Mouse (Mus musculus): ENCODE data around the gene Rad1. TPM values are rescaled to one million over a fixed set of nuclear protein-coding genes. Genes with fewer than 3 reads are reported as not detected.
A peak's percentile ranks its signal among the peaks of the same experiment; 100 is the strongest.

The Rad1 gene
- polyA plus RNA-seq (2015; fragmentation: Nextera tagmentation; extraction: Ambion mirVana) = 18.9 and 23.1 TPM in 2 replicates

DNA sequence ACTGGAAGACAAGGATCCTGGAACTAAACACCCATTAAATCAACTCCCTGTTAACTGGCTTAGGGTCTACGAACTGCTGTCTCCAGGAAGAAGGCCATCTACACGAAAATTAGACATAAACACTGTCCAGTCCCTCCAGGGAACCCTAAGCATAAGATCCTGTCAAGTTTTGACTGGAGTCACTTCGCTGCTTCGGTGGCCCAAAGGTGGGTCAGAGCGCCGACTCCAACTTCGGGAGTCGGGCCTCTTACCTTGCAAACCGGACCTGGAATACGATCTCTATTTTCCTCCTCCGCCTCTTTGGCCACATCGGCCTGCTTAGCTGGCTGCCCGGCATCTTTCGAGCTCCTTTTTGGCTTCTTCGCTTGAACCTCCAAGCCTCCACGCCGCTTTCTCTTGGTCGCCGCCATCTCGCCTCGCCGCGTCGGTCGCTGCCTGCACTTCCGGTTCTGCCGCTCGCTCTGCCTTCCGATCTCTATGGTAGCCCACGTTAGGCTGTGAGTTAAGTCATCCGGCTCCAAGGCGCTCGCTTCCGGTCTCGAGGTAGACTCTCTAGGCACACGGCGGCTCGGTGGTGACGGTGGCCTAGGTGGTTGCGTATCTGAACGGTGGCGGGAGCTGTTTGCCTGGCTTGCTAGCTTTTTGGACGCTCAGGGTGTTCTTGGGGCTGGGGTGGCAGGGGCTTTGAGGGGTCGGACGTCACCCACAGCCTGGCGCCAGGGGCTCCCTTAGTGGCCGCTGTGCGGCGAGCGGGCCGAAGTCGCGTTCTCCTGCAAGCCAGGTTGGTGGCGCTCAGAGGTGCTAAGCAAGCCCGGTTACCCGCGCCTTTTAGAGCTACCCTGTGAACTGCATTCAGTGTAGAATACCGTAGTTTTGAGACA is at the start of gene Rad1, which contains the start of gene Brix1:
Gene Rad1, plus strand, starts transcription at position 535 of the 881 bp plus-strand sequence.
Gene Brix1, minus strand, starts transcription at position 464 of the 881 bp plus-strand sequence.
- Histone ChIP-seq H3K4me1 (peaks cover 25% of the 10 kb centered on the region), H3K9ac (peak within 1 kb of the TSS; percentile 92), H3K36me3 (peaks cover 43% of the 10 kb centered on the region), H3K4me2 (peak within 1 kb of the TSS; percentile 91), H3K27me3 (replicated peaks) (no peaks in the 10 kb centered on the region), H3K4me3 (peak within 1 kb of the TSS; percentile 92), H3K27ac (replicated peaks) (peak within 1 kb of the TSS; percentile 69), H3K9me3 (no peaks in the 10 kb centered on the region)
- peak; percentile 92 for ATAC-seq (ENCODE audit: extremely low read depth, insufficient number of reproducible peaks, low FRiP score, low TSS enrichment)
- WGBS = under 1% methylated on average over 58 of the region's 58 CpGs

DNA sequence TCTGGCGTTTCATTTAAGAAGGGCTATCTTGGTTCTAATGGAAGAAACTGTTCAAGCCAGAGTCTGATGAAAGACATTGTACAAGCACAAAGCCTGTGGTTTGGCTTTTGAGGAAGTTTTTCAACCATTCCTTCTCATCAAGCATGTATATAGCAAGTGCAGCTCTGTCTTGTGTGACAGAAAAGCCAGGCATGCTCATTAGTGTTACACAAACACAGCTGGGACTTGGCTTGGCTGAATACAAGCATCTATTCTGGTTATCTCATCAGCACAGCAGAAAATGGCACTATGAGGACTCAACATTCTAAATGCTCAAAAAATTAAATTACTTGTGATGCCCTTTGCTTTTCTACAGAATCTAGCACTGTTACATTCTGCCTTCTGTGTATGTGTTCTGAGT is 48.9 kb upstream of the Rad1 start:
- 69% methylated on average over 1 of the region's 1 CpGs for WGBS
- H3K9ac ChIP-seq = no peak overlapping the region
- no peak overlapping the region for H3K27ac ChIP-seq (replicated peaks)
- H3K27me3 ChIP-seq (replicated peaks) = no peaks in the 10 kb centered on the region
- no peak for ATAC-seq (ENCODE audit: extremely low read depth, insufficient number of reproducible peaks, low FRiP score, low TSS enrichment)
- H3K36me3 ChIP-seq = peaks cover 12% of the 10 kb centered on the region
- no peaks in the 10 kb centered on the region for H3K9me3 ChIP-seq
- no peak overlapping the region for H3K4me3 ChIP-seq
- H3K4me2 ChIP-seq = no peak overlapping the region
- no peaks in the 10 kb centered on the region for H3K4me1 ChIP-seq

DNA sequence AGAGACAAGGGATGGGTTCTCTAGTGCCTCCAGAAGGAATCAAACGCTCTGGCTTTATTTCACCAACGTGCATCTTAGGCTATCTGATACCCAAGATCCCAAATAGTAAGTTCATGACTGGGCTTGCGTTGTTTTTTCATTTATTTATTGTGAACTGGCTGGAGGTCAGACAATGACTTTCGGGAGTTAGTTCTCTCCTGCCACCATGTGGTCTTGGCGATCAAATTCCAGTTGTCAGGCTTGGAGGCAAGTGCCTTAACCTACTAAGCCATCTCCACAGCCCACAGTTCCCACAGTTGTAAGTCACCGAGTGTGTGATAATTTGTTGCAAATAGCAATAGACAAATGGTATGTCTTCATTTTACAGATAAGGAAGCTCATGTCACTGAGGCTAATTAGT is 45.9 kb upstream of the Rad1 start:
- Histone ChIP-seq H3K36me3 (peaks cover 37% of the 10 kb centered on the region), H3K27ac (replicated peaks) (no peak overlapping the region), H3K4me3 (no peak overlapping the region), H3K9me3 (no peaks in the 10 kb centered on the region), H3K4me2 (no peak overlapping the region), H3K9ac (no peak overlapping the region), H3K27me3 (replicated peaks) (no peaks in the 10 kb centered on the region), H3K4me1 (no peaks in the 10 kb centered on the region)
- 71% methylated on average over 6 of the region's 6 CpGs for WGBS
- no peak for ATAC-seq (ENCODE audit: extremely low read depth, insufficient number of reproducible peaks, low FRiP score, low TSS enrichment)

DNA sequence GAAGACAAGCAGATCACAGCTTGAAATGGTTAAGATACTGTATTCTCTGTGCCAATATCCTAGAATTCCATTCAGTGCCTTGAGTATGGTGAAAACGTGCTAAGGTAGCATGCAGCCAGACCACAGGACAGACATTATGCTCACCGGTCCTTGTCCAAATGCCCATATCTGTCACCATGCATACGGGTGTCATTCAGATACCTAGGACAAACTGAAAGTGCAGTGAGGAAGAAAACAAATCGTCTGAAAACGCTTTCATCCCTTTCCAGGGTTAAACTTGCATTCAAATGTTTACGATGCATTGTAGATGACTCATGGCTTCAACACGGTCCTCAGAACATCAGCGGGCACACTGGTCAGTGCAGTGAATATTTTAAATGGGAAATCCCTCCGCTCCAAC is 44.3 kb upstream of the Rad1 start:
- no peaks in the 10 kb centered on the region for H3K27me3 ChIP-seq (replicated peaks)
- H3K9me3 ChIP-seq = no peaks in the 10 kb centered on the region
- no peak for ATAC-seq (ENCODE audit: extremely low read depth, insufficient number of reproducible peaks, low FRiP score, low TSS enrichment)
- H3K4me1 ChIP-seq = no peaks in the 10 kb centered on the region
- peaks cover 52% of the 10 kb centered on the region for H3K36me3 ChIP-seq
- 84% methylated on average over 9 of the region's 9 CpGs for WGBS
- H3K4me3 ChIP-seq = no peak overlapping the region
- H3K27ac ChIP-seq (replicated peaks) = no peak overlapping the region
- no peak overlapping the region for H3K9ac ChIP-seq
- no peak overlapping the region for H3K4me2 ChIP-seq

DNA sequence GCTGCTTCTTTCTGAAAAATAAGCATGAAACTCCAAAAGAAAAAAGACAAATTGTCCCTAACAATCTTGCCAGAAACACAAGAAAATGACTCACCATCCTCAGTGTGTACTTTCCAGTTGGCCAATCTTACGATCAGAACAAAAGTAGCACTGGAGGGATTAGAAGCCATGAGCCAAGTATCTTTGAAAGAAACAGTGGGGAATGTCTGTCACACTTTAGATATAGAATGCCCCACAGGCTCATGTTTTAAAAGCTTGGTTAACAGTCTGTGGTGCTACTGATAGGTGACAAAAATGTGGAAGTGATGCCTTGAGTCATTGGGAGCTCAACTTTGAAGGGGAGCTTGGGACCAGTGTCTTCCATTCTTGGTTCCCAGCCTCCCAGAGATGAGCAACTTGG is 43.5 kb upstream of the Rad1 start:
- no peak for ATAC-seq (ENCODE audit: extremely low read depth, insufficient number of reproducible peaks, low FRiP score, low TSS enrichment)
- H3K36me3 ChIP-seq = peaks cover 57% of the 10 kb centered on the region
- no peak overlapping the region for H3K4me3 ChIP-seq
- H3K27me3 ChIP-seq (replicated peaks) = no peaks in the 10 kb centered on the region
- no peaks in the 10 kb centered on the region for H3K4me1 ChIP-seq
- H3K9me3 ChIP-seq = no peaks in the 10 kb centered on the region
- no peak overlapping the region for H3K27ac ChIP-seq (replicated peaks)
- H3K4me2 ChIP-seq = no peak overlapping the region
- 82% methylated on average over 1 of the region's 1 CpGs for WGBS
- H3K9ac ChIP-seq = no peak overlapping the region

DNA sequence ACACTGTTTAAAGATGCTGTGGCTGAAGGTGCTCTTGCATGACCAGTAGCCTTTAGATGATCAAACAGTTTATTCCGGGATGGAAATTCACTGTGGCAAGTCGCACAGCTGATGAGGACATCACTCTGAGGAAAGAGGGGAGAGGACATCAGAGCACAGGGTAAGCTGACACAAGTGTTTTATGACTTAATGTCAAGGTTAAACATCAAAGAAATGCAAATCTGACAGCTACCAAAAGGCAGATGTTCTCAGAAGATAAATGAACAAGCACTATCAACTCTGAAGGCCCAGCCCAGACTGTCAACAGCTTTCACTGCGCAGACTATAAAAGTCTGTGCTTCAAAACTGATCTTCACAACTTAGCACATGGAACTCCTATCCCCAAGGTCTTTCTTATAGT is 38.7 kb upstream of the Rad1 start:
- no peaks in the 10 kb centered on the region for H3K4me1 ChIP-seq
- no peaks in the 10 kb centered on the region for H3K27me3 ChIP-seq (replicated peaks)
- peaks cover 83% of the 10 kb centered on the region for H3K36me3 ChIP-seq
- no peak overlapping the region for H3K9ac ChIP-seq
- no peak overlapping the region for H3K4me3 ChIP-seq
- H3K9me3 ChIP-seq = no peaks in the 10 kb centered on the region
- no peak overlapping the region for H3K27ac ChIP-seq (replicated peaks)
- H3K4me2 ChIP-seq = no peak overlapping the region
- WGBS = 88% methylated on average over 3 of the region's 3 CpGs
- no peak for ATAC-seq (ENCODE audit: extremely low read depth, insufficient number of reproducible peaks, low FRiP score, low TSS enrichment)

DNA sequence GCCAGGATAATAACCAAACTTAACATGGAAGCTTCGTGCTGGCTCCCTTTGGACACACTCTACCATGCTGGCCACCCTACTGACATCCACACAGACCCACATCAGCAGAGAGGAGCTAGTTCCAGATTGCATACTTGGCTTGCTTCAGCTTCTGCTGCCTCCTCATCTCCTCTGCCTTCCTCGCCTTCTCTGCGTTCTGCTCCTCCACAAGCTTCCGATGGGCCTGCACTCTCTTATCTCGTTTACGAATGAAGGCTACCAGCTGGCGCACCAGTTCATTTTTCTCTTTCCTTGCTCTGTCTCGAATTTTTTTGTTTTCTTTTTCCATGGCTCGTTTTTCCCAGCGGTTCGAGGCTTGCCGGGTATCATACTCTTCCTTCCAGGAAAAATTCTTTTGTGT is 24.8 kb upstream of the Rad1 start:
- Histone ChIP-seq H3K4me3 (no peak overlapping the region), H3K4me2 (no peak overlapping the region), H3K27me3 (replicated peaks) (no peaks in the 10 kb centered on the region), H3K9me3 (no peaks in the 10 kb centered on the region), H3K9ac (no peak overlapping the region), H3K4me1 (no peaks in the 10 kb centered on the region), H3K27ac (replicated peaks) (no peak overlapping the region), H3K36me3 (peaks cover 56% of the 10 kb centered on the region)
- 55% methylated on average over 12 of the region's 12 CpGs for WGBS
- ATAC-seq (ENCODE audit: extremely low read depth, insufficient number of reproducible peaks, low FRiP score, low TSS enrichment) = no peak

DNA sequence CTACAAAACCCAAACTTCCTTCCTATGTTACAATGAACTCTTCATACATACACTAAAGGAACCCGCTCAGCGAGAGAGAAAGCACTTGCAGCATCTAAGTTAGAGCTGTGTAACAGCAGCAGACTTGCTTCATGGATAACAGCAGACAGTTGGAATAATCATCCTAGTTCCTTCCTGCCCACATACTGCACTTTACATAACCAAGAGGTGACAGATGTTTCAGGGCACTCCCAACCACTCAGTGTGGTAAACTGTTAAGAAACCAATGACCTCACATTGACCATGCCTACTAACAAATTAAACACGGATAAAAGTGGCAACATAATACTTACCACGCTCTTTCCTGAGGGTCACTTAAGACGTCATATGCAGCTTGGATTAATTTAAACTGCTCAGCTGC is 22.3 kb upstream of the Rad1 start:
- Histone ChIP-seq H3K36me3 (peaks cover 36% of the 10 kb centered on the region), H3K4me3 (no peak overlapping the region), H3K9me3 (no peaks in the 10 kb centered on the region), H3K27ac (replicated peaks) (no peak overlapping the region), H3K9ac (no peak overlapping the region), H3K27me3 (replicated peaks) (no peaks in the 10 kb centered on the region), H3K4me2 (no peak overlapping the region), H3K4me1 (no peaks in the 10 kb centered on the region; the same call in 1 of the 2 replicates)
- 86% methylated on average over 5 of the region's 5 CpGs for WGBS
- ATAC-seq (ENCODE audit: extremely low read depth, insufficient number of reproducible peaks, low FRiP score, low TSS enrichment) = no peak

DNA sequence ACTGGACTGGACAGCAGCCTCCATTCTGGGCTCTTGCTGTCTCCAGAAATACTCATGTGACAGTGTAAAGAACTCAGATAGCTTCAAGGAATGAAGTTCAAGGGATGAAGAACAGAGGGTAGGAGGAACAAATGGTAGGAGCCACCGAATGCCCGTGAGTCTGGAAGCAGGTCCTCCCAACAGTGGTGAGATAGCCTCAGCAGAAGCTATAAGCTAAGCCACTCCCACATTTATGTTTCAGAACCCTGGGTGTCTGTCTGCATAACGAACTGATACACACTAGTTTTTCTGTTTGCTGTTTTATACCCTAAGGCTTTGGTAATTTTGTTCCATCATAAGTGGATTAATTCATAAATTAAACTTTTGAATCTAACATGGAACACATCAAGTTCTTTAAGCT is 21.1 kb upstream of the Rad1 start:
- Histone ChIP-seq H3K4me3 (no peak overlapping the region), H3K36me3 (peaks cover 27% of the 10 kb centered on the region), H3K9me3 (no peaks in the 10 kb centered on the region), H3K9ac (no peak overlapping the region), H3K4me1 (peaks cover 10% of the 10 kb centered on the region), H3K27me3 (replicated peaks) (no peaks in the 10 kb centered on the region), H3K27ac (replicated peaks) (no peak overlapping the region), H3K4me2 (no peak overlapping the region)
- WGBS = 88% methylated on average over 3 of the region's 3 CpGs
- ATAC-seq (ENCODE audit: extremely low read depth, insufficient number of reproducible peaks, low FRiP score, low TSS enrichment) = no peak

DNA sequence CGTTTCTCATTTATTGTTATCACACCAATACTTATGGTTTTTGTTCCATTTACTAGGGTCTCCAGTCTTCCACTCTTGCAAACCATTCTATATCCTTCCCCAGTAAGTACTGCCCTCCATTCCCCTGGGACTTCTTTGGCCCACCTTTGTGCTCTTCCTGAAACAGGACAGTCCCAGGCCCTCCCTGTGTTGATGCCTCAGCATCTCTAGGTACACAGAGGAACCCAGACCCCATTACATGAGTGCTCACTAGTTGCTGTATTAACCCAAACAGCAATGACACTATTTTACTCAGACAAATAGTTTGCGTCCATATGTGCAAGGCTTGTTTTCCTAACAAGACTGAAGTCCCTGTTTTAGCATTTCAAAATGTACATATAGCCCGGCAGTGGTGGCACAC is 17.1 kb upstream of the Rad1 start:
- Histone ChIP-seq H3K27me3 (replicated peaks) (no peaks in the 10 kb centered on the region), H3K4me2 (peak overlapping the region; percentile 91), H3K36me3 (no peaks in the 10 kb centered on the region), H3K9ac (no peak overlapping the region), H3K27ac (replicated peaks) (no peak overlapping the region), H3K9me3 (no peaks in the 10 kb centered on the region), H3K4me1 (peaks cover 13% of the 10 kb centered on the region), H3K4me3 (peak overlapping the region; percentile 87)
- no peak for ATAC-seq (ENCODE audit: extremely low read depth, insufficient number of reproducible peaks, low FRiP score, low TSS enrichment)
- WGBS = 75% methylated on average over 3 of the region's 3 CpGs

DNA sequence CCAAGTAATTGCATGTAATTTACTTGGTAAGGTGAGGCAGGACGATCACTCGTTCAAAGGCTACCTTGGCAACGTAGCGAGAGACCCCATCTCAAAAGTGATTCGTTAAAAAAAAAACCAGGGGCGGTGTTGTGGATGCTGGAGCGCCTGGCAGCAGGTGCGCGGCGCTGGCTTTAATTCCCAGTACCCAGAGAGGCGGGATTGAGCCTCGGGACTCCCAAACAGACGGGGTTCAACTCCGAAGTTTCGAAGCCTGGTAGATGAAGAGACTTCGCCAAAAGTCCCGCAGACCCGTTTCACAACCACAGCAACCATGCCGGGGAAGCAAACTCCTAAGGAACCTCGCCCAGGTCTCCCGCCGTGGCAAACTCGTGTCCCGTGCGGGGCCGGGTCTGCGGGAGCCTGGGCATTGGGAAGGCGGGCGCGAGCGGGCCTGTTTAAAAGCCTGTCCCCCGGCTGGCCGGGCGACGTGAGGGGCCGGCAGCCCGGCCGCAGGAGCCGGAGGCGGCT is 16.1 kb upstream of the Rad1 start:
- Histone ChIP-seq H3K36me3 (peaks cover 5% of the 10 kb centered on the region; the same call in 1 of the 2 replicates), H3K27me3 (replicated peaks) (no peaks in the 10 kb centered on the region), H3K9me3 (no peaks in the 10 kb centered on the region), H3K9ac (peak overlapping the region; percentile 91), H3K27ac (replicated peaks) (peak overlapping the region; percentile 87), H3K4me3 (peak overlapping the region; percentile 87), H3K4me1 (peaks cover 13% of the 10 kb centered on the region), H3K4me2 (peak overlapping the region; percentile 91)
- WGBS = under 1% methylated on average over 33 of the region's 40 CpGs
- ATAC-seq (ENCODE audit: extremely low read depth, insufficient number of reproducible peaks, low FRiP score, low TSS enrichment) = no peak
